Mouse (Mus musculus) monocyte, adult 5-6 weeks (primary cell): ENCODE measurements around the gene Zfp358. TPM values are rescaled to one million over a fixed set of nuclear protein-coding genes. Genes with fewer than 3 reads are reported as not detected.

Experiments used
- ATAC-seq: fragments of 153-309, 156-312 bp; replicated peaks from 2 replicates; pipeline ENCODE4 v1.8.0; 2017; ENCODE audit warnings: mild to moderate bottlenecking; ENCODE audit not compliant: low TSS enrichment, insufficient number of reproducible peaks, severe bottlenecking, poor library complexity, low FRiP score
- total RNA-seq: library from RNA; stranded (forward); fragments of 200-1000, 200-491, 200-594 nt; gene quantifications from 3 replicates; pipeline ENCODE4 v1.2.3, GENCODE M21; 2017

The Zfp358 gene
- 1.6 to 2.7 TPM (median 2.0 TPM) in 3 replicates for total RNA-seq

DNA sequence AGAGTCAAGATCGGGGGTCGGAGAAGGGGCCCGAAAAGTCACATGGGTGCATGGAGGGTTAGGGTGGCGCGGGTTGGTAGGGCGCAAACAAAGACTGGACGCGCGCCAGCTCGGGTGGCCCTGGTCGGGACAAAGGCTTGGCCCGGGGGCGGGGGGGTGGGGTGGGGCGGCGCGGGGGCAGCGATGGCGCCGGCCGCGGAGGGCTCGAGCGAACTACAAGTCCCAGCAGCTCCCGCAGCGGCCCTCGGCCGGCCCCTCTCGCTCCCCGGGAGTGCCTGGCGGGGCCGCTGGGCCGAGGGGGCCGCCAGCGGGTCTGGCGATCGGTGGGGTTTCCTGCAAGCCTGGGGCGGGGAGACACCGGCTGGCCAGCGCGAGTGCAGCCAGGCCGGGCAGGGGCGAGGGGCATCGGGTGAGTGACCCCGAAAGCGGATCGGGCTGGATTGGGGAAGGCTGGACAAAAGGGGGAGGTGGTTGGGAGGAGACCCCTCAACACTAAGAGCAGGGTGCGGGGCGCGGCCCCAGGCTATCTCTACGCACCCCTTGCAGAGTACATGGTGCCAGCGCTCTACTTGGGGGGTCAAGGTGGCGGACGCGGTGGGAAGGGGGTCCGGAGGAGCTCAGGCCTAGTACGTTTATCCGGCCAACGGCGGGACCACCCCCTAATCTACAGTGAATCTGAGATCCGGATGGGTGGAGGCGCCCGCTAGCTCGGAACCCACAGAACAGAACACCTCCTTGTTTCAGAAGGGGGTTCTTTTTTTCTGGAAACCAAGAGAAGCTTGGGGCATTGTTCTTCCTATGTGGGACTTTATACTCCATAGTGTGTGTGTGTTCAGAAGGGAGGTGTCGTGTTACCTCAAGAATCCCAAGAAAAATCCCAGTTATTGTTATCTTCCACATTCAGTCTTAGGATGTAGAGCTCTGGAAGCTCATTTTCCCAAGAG lies at the start of gene Zfp358:
Gene Zfp358, plus strand, starts transcription at position 238 of the 944 bp plus-strand sequence.
- peak; percentile 48 for ATAC-seq

DNA sequence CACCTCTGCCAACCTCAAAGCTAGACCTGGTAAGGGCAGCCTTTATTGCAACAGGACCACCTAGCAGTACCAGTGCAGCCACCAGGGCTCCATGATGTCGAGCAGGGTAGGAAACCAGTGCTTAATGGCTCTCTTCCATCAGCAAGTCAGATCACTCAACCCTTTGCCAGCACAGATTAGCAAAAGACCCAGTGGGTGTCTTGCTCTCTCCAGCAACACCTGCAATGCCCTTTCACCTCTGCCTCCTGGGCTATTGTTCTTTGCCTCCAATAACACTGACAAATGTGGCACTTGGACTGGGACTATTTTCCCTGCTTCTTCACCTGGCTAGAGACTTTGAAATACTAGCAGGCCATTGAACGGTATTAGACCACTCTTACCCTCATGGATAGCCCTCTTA lies 43.7 kb upstream of the Zfp358 start:
- no peak for ATAC-seq

DNA sequence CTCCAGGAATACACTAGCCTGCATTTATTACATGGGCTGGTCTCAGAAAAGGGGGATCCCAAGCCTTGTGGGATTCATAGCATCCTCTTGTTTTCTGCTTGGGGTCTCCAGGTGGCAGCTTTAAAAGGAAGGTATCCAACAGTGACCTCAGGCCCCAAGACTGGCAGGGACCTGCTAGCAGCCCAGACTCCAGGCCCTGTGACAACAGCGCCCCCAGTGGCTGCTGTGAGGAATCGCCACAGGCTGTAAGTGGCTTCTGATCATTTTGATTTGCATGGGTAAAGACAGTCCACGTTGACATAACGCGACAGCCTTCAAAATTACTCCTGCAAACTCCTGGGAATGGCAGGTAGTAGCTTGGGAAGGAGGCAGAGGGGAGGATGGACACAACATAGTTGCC lies 42.3 kb upstream of the Zfp358 start:
- peak; percentile 36; the same call in 1 of the 2 replicates for ATAC-seq

DNA sequence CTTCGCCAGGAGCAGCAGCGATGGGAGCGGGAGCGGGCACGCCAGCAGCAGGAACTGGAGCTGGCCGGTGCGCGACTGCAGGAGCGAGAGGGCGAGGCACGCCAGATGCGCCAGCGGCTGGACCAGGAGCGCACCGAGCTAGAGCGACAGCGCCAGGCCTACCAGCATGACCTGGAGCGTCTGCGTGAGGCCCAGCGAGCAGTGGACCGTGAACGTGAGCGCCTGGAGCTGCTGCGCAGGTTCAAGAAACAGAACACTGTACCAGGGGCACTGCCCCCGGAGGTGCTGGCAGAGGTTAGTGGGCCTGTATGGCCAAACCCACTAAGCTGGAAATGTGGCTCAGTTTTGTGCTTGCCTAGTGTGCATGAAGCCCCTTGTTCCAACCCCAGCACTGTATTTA lies 40.9 kb upstream of the Zfp358 start:
- ATAC-seq: no peak

DNA sequence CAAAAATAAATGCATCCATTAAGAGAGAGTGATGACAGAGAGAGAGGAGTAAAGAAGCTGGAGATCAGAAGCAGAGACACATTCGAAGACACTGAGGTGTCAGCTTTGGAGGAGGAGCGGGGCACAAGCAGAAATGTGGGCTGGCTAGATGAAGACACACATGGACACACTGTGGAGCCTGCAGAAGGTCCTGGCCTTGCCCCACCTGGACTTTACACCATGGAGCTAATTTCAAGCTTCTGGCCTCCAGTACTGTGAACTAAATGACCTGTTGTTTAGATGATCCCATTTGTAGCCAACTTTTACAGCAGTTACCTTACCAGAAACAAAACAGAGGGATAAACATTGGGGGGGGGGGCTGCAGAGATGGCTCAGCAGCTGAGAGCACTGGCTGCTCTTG lies 29.7 kb upstream of the Zfp358 start:
- ATAC-seq: no peak

DNA sequence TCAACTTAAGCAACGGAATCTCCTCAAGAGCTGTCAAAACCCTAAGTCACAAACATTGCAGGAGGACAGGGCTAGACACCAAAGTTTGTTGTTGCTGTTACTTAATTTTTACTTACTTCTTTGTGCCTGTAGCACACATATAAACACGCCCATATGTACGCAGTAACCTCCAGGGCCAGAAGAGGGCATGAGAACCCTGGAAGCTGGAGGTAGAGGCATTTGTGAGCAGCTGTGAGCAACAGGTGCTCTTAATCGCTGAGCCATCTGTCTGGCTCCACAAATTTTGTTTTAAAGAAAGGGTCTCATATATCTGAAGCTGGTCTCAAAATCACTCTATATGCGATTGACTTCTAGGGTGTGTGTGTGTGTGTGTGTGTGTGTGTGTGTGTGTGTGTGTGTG lies 28.6 kb upstream of the Zfp358 start:
- ATAC-seq: no peak

DNA sequence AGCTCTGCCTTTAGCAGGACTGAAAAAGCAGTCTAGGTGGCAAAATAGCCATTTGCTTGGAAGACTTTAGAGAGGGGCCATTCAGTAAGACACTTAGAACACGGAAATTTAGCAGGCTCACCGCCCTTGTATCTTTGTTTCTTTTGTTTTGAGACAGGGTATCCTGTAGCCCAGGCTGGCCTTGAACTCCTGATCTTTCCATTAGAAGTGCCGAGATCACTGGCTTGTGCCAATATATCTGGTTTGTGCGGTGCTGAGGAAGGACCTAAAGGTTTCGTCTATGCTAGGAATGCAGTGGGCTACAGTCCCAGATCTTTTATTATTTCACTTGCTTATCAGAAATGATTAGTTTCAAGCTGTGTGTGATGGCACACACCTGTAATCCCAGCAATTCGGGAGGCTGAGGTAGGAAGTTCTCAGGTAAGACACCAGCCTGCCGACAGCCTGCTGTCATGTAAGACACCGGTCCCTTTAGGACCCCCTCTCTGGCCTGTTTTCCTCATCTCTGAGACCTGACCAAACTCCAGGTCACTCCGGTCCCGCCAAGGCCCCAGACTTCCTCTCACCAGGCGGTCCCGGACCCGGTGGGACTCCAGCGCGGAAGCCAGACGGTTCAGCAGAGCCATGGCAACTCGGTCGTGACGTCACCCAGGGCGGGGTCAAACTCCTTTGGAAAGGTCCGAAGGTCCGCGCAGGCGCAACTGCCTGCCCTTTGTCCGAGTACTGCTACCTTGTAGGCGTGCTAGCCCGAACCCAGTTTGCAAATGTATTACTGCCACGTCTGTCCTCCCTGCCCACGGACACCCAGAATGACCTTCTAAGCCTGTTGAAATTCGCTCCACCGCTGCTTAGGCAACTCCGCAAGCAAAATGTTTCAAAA lies 25.7 kb upstream of the Zfp358 start, which contains the start of gene Pex11g:
Gene Pex11g, minus strand, starts transcription at position 675 of the 880 bp plus-strand sequence.
- ATAC-seq: peak; percentile 93

DNA sequence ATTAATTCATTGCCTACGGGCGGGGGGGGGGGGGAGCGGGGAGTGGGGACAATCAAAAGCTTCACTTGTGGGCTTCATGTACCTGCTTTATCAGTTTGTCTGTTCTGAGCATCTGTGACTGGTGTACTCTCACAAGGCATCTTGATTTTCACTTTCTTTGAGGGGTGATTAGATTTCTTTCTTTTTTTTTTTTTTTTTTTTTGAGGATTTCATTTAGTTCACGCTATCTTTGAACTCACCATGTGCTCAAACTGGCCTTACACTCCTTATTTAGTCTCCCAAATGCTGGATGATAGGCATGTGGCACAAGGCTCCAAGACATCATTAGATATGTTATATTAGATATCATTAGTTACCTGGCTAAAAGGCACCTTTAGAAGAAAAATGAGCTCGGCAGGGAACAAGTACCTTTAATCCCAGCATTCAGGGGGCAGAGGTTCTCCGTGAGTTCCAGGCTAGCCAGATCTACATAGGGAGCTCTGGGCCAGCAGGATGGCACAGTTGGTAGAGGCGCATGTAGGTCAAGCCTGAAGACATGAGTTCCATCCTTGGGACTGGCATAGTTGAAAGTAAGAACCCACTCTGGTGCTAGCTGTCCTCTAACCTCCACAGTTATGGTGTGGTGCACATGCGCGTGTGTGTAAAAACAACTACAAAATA lies 24.9 kb upstream of the Zfp358 start:
- ATAC-seq: no peak

DNA sequence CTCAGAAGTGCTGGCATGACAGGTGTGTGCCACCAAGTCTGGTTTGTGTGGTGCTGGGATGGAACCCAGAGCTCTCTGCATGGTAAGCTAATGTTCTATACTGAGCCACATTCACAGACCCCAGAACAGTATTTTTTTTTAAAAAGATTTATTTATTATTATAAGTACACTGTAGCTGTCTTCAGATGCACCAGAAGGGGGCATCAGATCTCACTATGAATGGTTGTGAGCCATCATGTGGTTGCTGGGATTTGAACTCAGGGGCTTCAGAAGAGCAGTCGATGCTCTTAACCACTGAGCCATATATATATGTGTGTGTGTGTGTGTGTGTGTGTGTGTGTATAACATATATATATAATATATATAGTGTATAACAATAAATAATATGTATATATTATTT lies 24.1 kb upstream of the Zfp358 start:
- ATAC-seq: no peak

DNA sequence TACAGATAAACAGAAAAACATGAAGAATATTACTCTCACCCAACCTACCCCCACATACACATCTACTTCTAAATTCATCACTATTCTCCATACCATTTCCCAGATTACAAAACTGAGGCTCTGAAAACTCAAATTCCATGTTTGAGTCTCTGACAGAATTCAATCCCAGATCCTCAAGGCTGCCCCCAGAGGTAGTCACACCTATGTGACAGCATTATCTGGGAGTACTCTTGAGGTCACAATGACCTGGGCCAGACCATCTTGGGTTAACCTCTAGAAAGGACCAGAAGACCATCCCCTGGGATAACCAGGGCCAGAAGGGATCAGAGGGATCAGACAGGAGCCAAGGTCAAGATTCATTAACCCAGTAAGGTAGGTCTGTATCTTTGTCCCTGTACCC lies 22.4 kb upstream of the Zfp358 start, which contains the start of gene Tex45:
Gene Tex45, plus strand, starts transcription at position 301 of the 400 bp plus-strand sequence.
- no peak for ATAC-seq

DNA sequence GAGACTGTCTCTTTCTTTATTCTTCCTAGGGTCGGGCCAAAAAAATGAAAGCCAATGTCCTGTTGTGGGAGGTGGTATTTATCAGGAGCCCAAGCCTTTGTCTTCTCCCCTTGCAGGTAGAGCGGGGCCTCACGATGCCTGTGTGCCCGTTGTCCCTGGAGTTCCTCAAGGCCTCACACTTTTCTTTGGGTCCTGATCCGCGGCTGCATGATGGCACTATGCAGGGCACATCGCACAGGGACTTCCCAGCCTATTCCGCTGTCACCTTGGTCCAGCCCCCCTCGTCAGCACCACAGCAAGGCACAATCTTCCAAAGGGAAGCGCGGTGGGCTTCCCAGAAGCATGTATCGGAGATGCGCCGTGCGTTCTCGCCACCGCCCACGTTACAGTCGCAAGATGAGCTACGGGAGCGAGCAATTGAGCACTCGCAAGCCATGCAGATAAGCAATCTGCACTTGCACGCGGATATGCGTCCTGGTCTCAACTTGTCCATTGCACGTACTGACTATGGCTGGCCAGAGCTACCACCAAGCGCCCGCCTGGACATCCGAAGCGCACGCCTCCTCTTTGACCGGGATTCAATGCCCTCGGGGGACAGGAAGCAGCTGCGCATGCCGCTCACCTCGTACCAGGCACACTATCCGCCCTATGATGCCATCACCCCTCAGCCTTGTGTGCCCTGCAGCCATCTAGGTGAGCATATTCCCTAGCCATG lies 17.1 kb upstream of the Zfp358 start:
- ATAC-seq: no peak; the same call in 1 of the 2 replicates

DNA sequence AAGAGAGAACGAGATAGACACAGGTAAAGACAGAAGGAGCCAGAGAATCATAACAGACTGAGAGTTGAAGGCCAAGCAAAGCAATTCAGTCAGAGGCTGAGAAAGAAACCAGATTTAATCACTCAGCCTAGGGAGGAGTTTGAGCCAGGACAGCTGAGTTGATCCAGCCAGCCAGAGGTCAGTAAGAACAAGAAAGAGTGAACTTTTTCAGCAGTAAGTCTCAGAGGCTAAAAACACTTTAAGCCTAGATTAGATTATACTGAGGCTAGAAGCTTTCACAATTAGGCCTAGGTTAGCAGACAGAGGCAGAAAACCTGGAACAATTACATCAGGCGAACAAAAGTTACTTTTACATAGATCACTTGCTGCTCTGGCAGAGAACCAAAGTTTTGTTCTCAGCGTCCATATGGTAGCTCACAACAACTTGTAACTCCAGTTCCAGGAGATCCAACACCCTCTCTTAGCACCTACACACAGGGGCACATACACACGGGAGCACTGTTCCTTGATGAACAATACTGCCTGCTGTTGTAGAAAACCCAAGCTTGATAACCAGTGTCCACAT lies 12.6 kb upstream of the Zfp358 start:
- ATAC-seq: no peak

DNA sequence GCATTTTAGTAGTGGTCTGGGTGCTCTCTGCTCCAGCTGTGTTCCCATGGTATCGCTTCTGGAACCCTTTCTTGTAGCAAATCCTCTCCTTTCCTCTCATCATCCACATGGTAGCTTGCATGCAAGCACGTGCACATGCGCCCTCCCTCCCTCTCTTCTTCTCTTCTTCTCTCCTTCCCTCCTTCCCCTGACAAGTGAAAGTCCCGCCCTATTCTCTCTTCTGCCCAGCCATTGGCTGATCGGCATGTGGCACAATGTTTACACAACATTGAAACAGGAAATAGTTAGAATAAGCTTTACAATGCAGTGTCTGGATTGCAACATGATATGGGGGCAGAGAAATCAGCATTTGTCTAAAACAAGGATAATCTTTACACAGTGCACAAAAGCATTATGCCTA lies 11.3 kb upstream of the Zfp358 start:
- peak; percentile 75 for ATAC-seq

DNA sequence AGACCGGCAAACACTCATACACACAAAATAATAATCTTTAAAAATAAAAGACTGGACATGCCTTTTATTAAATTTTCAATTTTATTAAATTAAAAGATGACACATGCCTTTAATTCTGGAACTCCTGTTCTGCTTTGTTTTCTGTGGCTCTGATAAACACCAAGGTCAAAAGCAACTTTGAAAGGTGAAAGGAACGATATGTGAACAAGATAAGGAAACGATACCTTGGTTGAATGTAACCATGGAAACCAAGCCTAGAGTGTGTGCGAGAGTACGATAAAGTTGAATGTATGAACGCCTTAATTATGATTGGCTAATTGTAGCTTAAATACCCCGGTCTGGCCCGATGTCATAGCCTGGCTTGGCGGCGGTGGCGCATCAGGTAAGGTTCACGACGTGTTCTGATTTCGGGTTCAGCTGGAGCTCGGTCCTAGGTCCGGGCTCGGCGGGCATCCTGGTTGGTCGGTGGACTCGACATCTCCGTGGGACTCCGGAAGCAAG lies 10.6 kb upstream of the Zfp358 start:
- no peak for ATAC-seq

DNA sequence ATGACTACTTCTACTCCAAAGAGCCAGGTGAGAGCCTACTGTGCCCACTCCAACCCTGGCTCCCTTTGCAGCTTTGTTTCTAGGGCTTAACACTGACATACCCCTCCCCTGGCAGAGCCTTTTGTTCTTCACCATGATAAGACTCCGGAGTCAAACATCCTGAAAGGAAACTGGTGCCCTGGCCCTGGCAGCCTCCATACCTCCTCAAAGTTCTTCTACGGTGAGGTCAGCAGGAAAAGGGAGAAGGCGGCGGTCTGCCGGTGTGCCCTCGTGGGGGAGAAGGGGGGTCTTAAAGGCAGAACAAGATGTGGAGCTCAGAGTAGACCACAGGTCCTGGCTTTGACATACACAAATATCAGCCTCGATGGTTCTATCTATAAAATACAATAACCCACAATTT lies 9.4 kb upstream of the Zfp358 start:
- no peak for ATAC-seq

DNA sequence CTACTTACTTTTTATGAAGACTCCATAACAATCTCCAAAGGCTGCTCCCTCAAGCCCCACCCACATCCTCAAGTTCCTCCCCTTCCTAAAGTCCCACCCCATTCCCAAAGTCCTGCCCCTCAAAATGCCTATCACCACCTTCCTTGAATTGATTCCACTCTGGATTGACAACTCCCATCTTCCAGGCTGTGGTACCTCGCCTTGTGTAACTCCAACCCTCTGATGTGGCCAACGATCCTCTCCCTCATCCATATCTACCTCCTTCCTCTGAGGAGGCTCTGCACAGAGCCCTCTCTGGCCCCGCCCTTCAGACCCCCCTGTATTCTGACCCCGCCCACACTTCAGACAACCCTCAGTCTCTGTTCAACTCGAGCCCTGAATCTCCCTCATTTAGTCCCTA lies 7.7 kb upstream of the Zfp358 start:
- ATAC-seq: no peak

DNA sequence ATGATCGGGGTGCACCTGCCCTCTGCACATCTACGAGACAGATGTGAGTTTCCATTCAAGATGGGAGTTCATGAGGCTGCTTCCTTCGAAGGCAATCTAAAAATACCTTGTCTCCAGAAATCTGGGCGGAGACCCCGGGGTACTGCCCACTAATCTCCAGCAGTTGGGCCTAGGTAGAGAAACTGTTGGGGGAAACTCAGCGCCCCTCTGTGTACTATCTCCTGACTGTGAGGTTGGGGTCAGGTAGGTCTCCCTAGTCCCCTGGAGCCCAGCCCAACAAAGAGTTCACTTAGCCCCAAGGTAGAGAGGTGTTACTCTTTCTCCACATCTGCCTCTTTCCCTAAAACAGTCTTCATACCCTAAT lies 889 bp downstream of the Zfp358 start:
- no peak for ATAC-seq
